Comparison of ENCODE assay signal across 20 mouse cellular contexts in genomic region chr6:53514862-53515261, GRCm38 (mm10).
DNase-seq lines count a peak whose midpoint lies in the region; ATAC-seq and TF ChIP-seq lines count a peak whose summit lies in the region.
"Had no signal": no experiment of that assay in that cellular context is flagged by ENCODE, and none has a peak within 500 bp of the region (broad histone marks: within the 10 kb centered on the region; RNA-seq: fewer than 3 reads in every experiment).

No protein-coding gene starts in this region.

- H3K27me3 ChIP-seq in intestine, postnatal 0 days (replicated peaks; ENCODE audit: control insufficient read depth, insufficient read depth, low read length), result no peaks in the 10 kb centered on the region
- H3K27me3 ChIP-seq in intestine, embryonic 16.5 days (replicated peaks; ENCODE audit: control insufficient read depth, insufficient read depth, low read length), result no peaks in the 10 kb centered on the region
- H3K27me3 ChIP-seq in lung, embryonic 14.5 days (ENCODE audit: insufficient read depth, low read length), result no peaks in the 10 kb centered on the region
- H3K27me3 ChIP-seq in Patski, result no peaks in the 10 kb centered on the region
- no peaks in the 10 kb centered on the region for H3K27me3 ChIP-seq in stomach, postnatal 0 days (ENCODE audit: control insufficient read depth, insufficient read depth, low read length)
- H3K27me3 ChIP-seq: heart, embryonic 15.5 days; limb, embryonic 15.5 days; neural tube, embryonic 13.5 days had no signal

- ATAC-seq in intestine, postnatal 0 days, result no peak
- no peak for ATAC-seq in intestine, embryonic 16.5 days
- no peak for ATAC-seq in lung, embryonic 14.5 days (ENCODE audit: insufficient read depth)
- ATAC-seq in Patski, result no peak
- no peak for ATAC-seq in stomach, postnatal 0 days (ENCODE audit: low FRiP score, low TSS enrichment)
- ATAC-seq: forebrain, postnatal 0 days had no signal

- H3K4me2 ChIP-seq in intestine, postnatal 0 days (replicated peaks; ENCODE audit: low read depth), result no peak overlapping the region
- H3K4me2 ChIP-seq in intestine, embryonic 16.5 days (ENCODE audit: low read depth, low read length), result no peak overlapping the region
- H3K4me2 ChIP-seq in lung, embryonic 14.5 days, result no peak overlapping the region
- no peak overlapping the region for H3K4me2 ChIP-seq in stomach, postnatal 0 days (replicated peaks; ENCODE audit: low read depth)
- H3K4me2 ChIP-seq: heart, embryonic 15.5 days; limb, embryonic 15.5 days; neural tube, embryonic 13.5 days had no signal

- in situ Hi-C loops in Patski (cut with MboI; ENCODE audit: low pct_unique_long_range_greater_than_20kb), result no loop called here

- POLR2A ChIA-PET in Patski (lab: Charles Lee), result no interaction called here

- TF ChIP-seq CTCF in intestine, postnatal 0 days (IDR thresholded peaks at IDR 0.05; ENCODE audit: low read depth), result peak; percentile 48
- peak; percentile 37 for TF ChIP-seq CTCF in lung, embryonic 14.5 days (IDR thresholded peaks at IDR 0.05; ENCODE audit: low read depth)
- peak; percentile 33 for TF ChIP-seq CTCF in Patski (IDR thresholded peaks at IDR 0.05)
- TF ChIP-seq CTCF in stomach, postnatal 0 days (IDR thresholded peaks at IDR 0.05; ENCODE audit: low read depth), result peak; percentile 55

- H3K27ac ChIP-seq in intestine, postnatal 0 days (ENCODE audit: low read depth, low read length), result no peak overlapping the region
- H3K27ac ChIP-seq in intestine, embryonic 16.5 days (ENCODE audit: low read length), result no peak overlapping the region
- H3K27ac ChIP-seq in lung, embryonic 14.5 days (ENCODE audit: low read depth), result no peak overlapping the region
- H3K27ac ChIP-seq in stomach, postnatal 0 days (replicated peaks), result no peak overlapping the region
- H3K27ac ChIP-seq: forebrain, embryonic 10.5 days; heart, embryonic 15.5 days; hindbrain, embryonic 10.5 days; limb, embryonic 15.5 days; neural tube, embryonic 13.5 days had no signal

- no peak overlapping the region for H3K4me3 ChIP-seq in intestine, postnatal 0 days (ENCODE audit: low read depth, low read length)
- H3K4me3 ChIP-seq in intestine, embryonic 16.5 days (ENCODE audit: low read length), result no peak overlapping the region
- no peak overlapping the region for H3K4me3 ChIP-seq in lung, embryonic 14.5 days (ENCODE audit: low read depth, low read length)
- H3K4me3 ChIP-seq in stomach, postnatal 0 days (ENCODE audit: low read depth, low read length), result no peak overlapping the region
- H3K4me3 ChIP-seq: forebrain, embryonic 10.5 days; heart, embryonic 15.5 days; hindbrain, embryonic 10.5 days; limb, embryonic 15.5 days; neural tube, embryonic 13.5 days had no signal

- TF ChIP-seq EP300 in stomach, postnatal 0 days (optimal IDR thresholded peaks at IDR 0.05), result no peak

- H3K9me3 ChIP-seq in intestine, postnatal 0 days (ENCODE audit: control insufficient read depth), result no peaks in the 10 kb centered on the region
- H3K9me3 ChIP-seq in intestine, embryonic 16.5 days (ENCODE audit: control insufficient read depth, low read length), result no peaks in the 10 kb centered on the region
- no peaks in the 10 kb centered on the region for H3K9me3 ChIP-seq in lung, embryonic 14.5 days (ENCODE audit: low read depth, low read length)
- H3K9me3 ChIP-seq in stomach, postnatal 0 days (ENCODE audit: control insufficient read depth, low read length), result no peaks in the 10 kb centered on the region
- H3K9me3 ChIP-seq: forebrain, embryonic 10.5 days; heart, embryonic 15.5 days; hindbrain, embryonic 10.5 days; limb, embryonic 15.5 days; neural tube, embryonic 13.5 days had no signal

- H3K36me3 ChIP-seq in intestine, postnatal 0 days (ENCODE audit: control insufficient read depth, insufficient read depth), result no peaks in the 10 kb centered on the region
- H3K36me3 ChIP-seq in intestine, embryonic 16.5 days (ENCODE audit: control insufficient read depth, insufficient read depth, low read length), result no peaks in the 10 kb centered on the region
- H3K36me3 ChIP-seq in lung, embryonic 14.5 days (ENCODE audit: insufficient read depth), result no peaks in the 10 kb centered on the region
- H3K36me3 ChIP-seq in stomach, postnatal 0 days (ENCODE audit: control insufficient read depth, insufficient read depth, low read length), result no peaks in the 10 kb centered on the region
- H3K36me3 ChIP-seq: forebrain, embryonic 10.5 days; heart, embryonic 15.5 days; hindbrain, embryonic 10.5 days; limb, embryonic 15.5 days; neural tube, embryonic 13.5 days had no signal

- CTCF ChIA-PET in Patski (lab: Charles Lee), result no interaction called here

- H3K9ac ChIP-seq in intestine, postnatal 0 days (ENCODE audit: low read depth, low read length), result no peak overlapping the region
- no peak overlapping the region for H3K9ac ChIP-seq in intestine, embryonic 16.5 days (ENCODE audit: low read depth, low read length)
- no peak overlapping the region for H3K9ac ChIP-seq in lung, embryonic 14.5 days
- no peak overlapping the region for H3K9ac ChIP-seq in stomach, postnatal 0 days (ENCODE audit: low read length)
- H3K9ac ChIP-seq: forebrain, postnatal 0 days; heart, embryonic 15.5 days; limb, embryonic 15.5 days; neural tube, embryonic 13.5 days had no signal

- H3K4me1 ChIP-seq in intestine, postnatal 0 days (replicated peaks; ENCODE audit: control insufficient read depth, insufficient read depth, low read length), result no peaks in the 10 kb centered on the region
- H3K4me1 ChIP-seq in intestine, embryonic 16.5 days (ENCODE audit: control insufficient read depth, insufficient read depth, low read length), result no peaks in the 10 kb centered on the region
- no peaks in the 10 kb centered on the region for H3K4me1 ChIP-seq in lung, embryonic 14.5 days (ENCODE audit: insufficient read depth)
- no peaks in the 10 kb centered on the region for H3K4me1 ChIP-seq in stomach, postnatal 0 days (replicated peaks; ENCODE audit: control insufficient read depth, insufficient read depth)
- H3K4me1 ChIP-seq: limb, embryonic 15.5 days had no signal

- DNase-seq in lung, embryonic 14.5 days, result peak; percentile 46
- no peak for DNase-seq in lung, adult 18-20 months
- no peak for DNase-seq in Patski (ENCODE audit: low read depth, low spot score)
- DNase-seq in stomach, postnatal 0 days (ENCODE audit: low spot score), result no peak
- no peak for DNase-seq in adrenal gland, adult (ENCODE audit: inconsistent age in 2 of 2, low spot score in 1 of 2)
- DNase-seq: cerebellum, adult 18-20 months; cerebellum, postnatal 25 days; embryo, embryonic 11 days; forebrain, postnatal 0 days; kidney, adult 9 months; layer of hippocampus, postnatal 36 days; midbrain, embryonic 14.5 days; right cerebral cortex, adult 18-20 months had no signal

- 48% methylated on average over 1 of the region's 1 CpGs for WGBS in intestine, postnatal 0 days
- 36% methylated on average over 1 of the region's 1 CpGs for WGBS in intestine, embryonic 16.5 days
- 48% methylated on average over 1 of the region's 1 CpGs for WGBS in lung, embryonic 14.5 days
- WGBS in stomach, postnatal 0 days, result 39% methylated on average over 1 of the region's 1 CpGs
